Mouse (Mus musculus): ENCODE measurements at regions not wholly inside any gene's neighbourhood (a gene's known extent, or its start where the extent isn't known, plus 50 kb on each side); places are given as distances from the start of the nearest gene placed in this dataset.
A peak's percentile ranks its signal among the peaks of the same experiment; 100 is the strongest.

- peak in 1 of 2 experiments; percentile 10 for DNase-seq (ENCODE audit: inconsistent age in 2 of 2, low spot score in 1 of 2)
These were observed 52.3 kb downstream of the A230072I06Rik start for GRCm38 (mm10) chr8:12330886-12331285.

GRCm38 (mm10) chr8:12331652-12332051, 53.0 kb downstream of the A230072I06Rik start:
- DNase-seq (ENCODE audit: inconsistent age in 2 of 2, low spot score in 1 of 2): peak; percentile 82 to 88

- no peak for DNase-seq (ENCODE audit: inconsistent age in 2 of 2, low spot score in 1 of 2)
These were observed 55.5 kb downstream of the A230072I06Rik start for GRCm38 (mm10) chr8:12334081-12334480.

- no peak for DNase-seq (ENCODE audit: inconsistent age in 2 of 2, low spot score in 1 of 2)
These were observed 56.0 kb downstream of the A230072I06Rik start for GRCm38 (mm10) chr8:12334605-12335004.

- DNase-seq (ENCODE audit: inconsistent age in 2 of 2, low spot score in 1 of 2): no peak
These were observed 55.8 kb upstream of the Sox1 start for GRCm38 (mm10) chr8:12339149-12339924.

- DNase-seq (ENCODE audit: inconsistent age in 2 of 2, low spot score in 1 of 2): no peak
These were observed 54.1 kb upstream of the Sox1 start for GRCm38 (mm10) chr8:12340946-12341345.
